Comparison of ENCODE assay signal across 9 mouse cellular contexts in the genomic region with DNA sequence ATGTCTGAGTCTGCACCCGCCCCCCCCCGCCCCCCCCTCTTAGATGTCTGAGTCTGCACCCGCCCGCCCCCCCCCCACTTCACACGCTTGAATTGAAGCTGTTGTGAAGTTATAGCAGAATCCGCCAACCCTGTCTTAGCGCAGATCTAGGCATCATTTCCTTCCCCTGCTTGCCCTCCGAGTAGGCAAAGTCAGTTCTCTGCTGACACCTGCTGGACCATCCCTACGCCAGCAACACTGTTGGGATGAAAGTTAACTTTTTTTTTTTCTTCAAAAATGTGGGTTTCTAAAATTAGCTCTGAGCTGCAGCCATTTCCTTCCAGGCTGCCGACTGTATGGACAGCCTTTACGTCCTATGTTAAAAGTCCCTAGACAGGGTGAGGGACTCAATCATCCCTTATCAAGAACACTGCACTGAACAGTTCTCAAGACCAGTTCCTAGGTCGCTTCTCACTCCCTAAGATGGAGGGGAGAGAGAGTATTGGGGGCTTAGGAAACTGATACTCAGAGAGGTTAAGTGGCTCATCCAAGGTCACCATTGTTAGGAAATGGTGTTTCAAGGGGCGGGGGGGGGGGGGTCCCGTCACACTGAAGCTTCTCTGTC. TPM values are rescaled to one million over a fixed set of nuclear protein-coding genes. Genes with fewer than 3 reads are reported as not detected.
DNase-seq lines count a peak whose midpoint lies in the region; ATAC-seq and TF ChIP-seq lines count a peak whose summit lies in the region.
"Had no signal": no experiment of that assay in that cellular context is flagged by ENCODE, and none has a peak within 500 bp of the region (broad histone marks: within the 10 kb centered on the region; RNA-seq: fewer than 3 reads in every experiment).

No protein-coding gene starts in this region.

- 0 out of 2 replicates have a peak overlapping the region, but pooled peaks have one; percentile 15 for H3K4me3 ChIP-seq in bone marrow macrophage, adult 2 months (ENCODE audit: insufficient read depth, low read length)
- H3K4me3 ChIP-seq in kidney, postnatal 0 days (replicated peaks; ENCODE audit: low read depth, low read length), result no peak overlapping the region
- H3K4me3 ChIP-seq: liver, embryonic 15.5 days had no signal

- no peak for ATAC-seq in cerebellum, adult (ENCODE audit: insufficient number of reproducible peaks, low FRiP score, low TSS enrichment)
- no peak; the same call in 1 of the 2 replicates for ATAC-seq in kidney, postnatal 0 days (replicated peaks; ENCODE audit: low FRiP score, low read depth)

- DNase-seq in cerebellum, postnatal 25 days, result peak; percentile 32 to 59
- DNase-seq in B cell, adult 2 months, result peak; percentile 71 to 76
- peak; percentile 46 to 67 for DNase-seq in gastrocnemius, postnatal 36 days
- DNase-seq in kidney, postnatal 0 days (ENCODE audit: low spot score), result peak; percentile 94
- DNase-seq in lung, postnatal 10 days, result peak; percentile 89
- DNase-seq in spleen, adult 18-20 months, result peak; percentile 38 to 57

- H3K9ac ChIP-seq in kidney, postnatal 0 days (ENCODE audit: low read depth, low read length), result no peak overlapping the region
- H3K9ac ChIP-seq: liver, embryonic 15.5 days had no signal

- H3K4me2 ChIP-seq in kidney, postnatal 0 days (ENCODE audit: low read length), result peak overlapping the region; percentile 25; the same call in 1 of the 2 replicates
- H3K4me2 ChIP-seq: liver, embryonic 15.5 days had no signal

- H3K27me3 ChIP-seq in kidney, postnatal 0 days (ENCODE audit: insufficient read depth, low read length), result peaks cover 49% of the 10 kb centered on the region

- H3K9me3 ChIP-seq in kidney, postnatal 0 days (replicated peaks; ENCODE audit: low read length), result no peaks in the 10 kb centered on the region
- H3K9me3 ChIP-seq: liver, embryonic 15.5 days had no signal

- intact Hi-C loops in gastrocnemius, postnatal 36 days (cut with DNase I), result loop anchor here (2.0 kb wide), 2 partner anchors 287 to 471 kb away; no protein-coding TSS in a partner anchor

- no peaks in the 10 kb centered on the region for H3K36me3 ChIP-seq in kidney, postnatal 0 days (ENCODE audit: insufficient read depth, low read length)
- H3K36me3 ChIP-seq: liver, embryonic 15.5 days had no signal

- peaks cover 10% of the 10 kb centered on the region for H3K4me1 ChIP-seq in bone marrow macrophage, adult 2 months (ENCODE audit: control insufficient read depth, insufficient read depth, low read length)
- 0 out of 2 replicates have a peak, but pooled peaks cover under 1% of the 10 kb centered on the region for H3K4me1 ChIP-seq in kidney, postnatal 0 days (replicated peaks; ENCODE audit: insufficient read depth, low read length)

- TF ChIP-seq POLR2A in bone marrow macrophage, adult 2 months (IDR thresholded peaks at IDR 0.05; ENCODE audit: borderline replicate concordance, low read depth, low read length), result no peak

- TF ChIP-seq CTCF in bone marrow macrophage, adult 2 months (IDR thresholded peaks at IDR 0.05; ENCODE audit: low read depth, low read length), result peak; percentile 64
- TF ChIP-seq CTCF in kidney, postnatal 0 days (IDR thresholded peaks at IDR 0.05; ENCODE audit: low read depth), result peak; percentile 85

- H3K27ac ChIP-seq in bone marrow macrophage, adult 2 months (ENCODE audit: insufficient read depth, low read depth, low read length), result no peak overlapping the region
- no peak overlapping the region for H3K27ac ChIP-seq in kidney, postnatal 0 days
- H3K27ac ChIP-seq: liver, embryonic 15.5 days had no signal

- WGBS in kidney, postnatal 0 days, result 3% methylated on average over 13 of the region's 14 CpGs

RNA-seq across cellular contexts. Expression of a gene that starts 5.6 kb away (rescaled TPM):
- 63.1 and 68.5 TPM in 2 replicates for polyA plus RNA-seq in bone marrow macrophage, adult 2 months (2012; ENCODE audit: insufficient read depth, insufficient read length, missing spikeins)
- total RNA-seq in gastrocnemius, postnatal 36 days (2021), result 10 to 100 TPM in 1 of 2 experiments, 1 to 10 TPM in 1; 9.6 to 11.6 TPM
- 12.1 and 12.7 TPM in 2 replicates for polyA plus RNA-seq in kidney, postnatal 0 days (2015; fragmentation: Nextera tagmentation; extraction: Ambion mirVana)
